Mouse (Mus musculus) cerebellum, adult 11-12 months (tissue): ENCODE data around the gene Grap2.

Experiments
- DNase-seq: peaks from one replicate; pipeline ENCODE4 v3.0.0; 2022

Gene Grap2

GRCm38 (mm10) chr15:80607970-80608369 lies 35.6 kb downstream of the Grap2 start:
- DNase-seq = no peak

GRCm38 (mm10) chr15:80610335-80610734 lies 37.9 kb downstream of the Grap2 start:
- no peak for DNase-seq

GRCm38 (mm10) chr15:80611478-80611877 lies 39.1 kb downstream of the Grap2 start:
- no peak for DNase-seq

GRCm38 (mm10) chr15:80613904-80614303 lies 41.5 kb downstream of the Grap2 start:
- DNase-seq = no peak

GRCm38 (mm10) chr15:80614500-80615289 lies 42.3 kb downstream of the Grap2 start:
- no peak for DNase-seq

GRCm38 (mm10) chr15:80615290-80615570 lies 42.8 kb downstream of the Grap2 start:
- no peak for DNase-seq

GRCm38 (mm10) chr15:80615636-80616383 lies 43.4 kb downstream of the Grap2 start:
- DNase-seq = no peak

GRCm38 (mm10) chr15:80617839-80618238 lies 45.4 kb downstream of the Grap2 start:
- no peak for DNase-seq

- DNase-seq = no peak
Observed at GRCm38 (mm10) chr15:80619166-80619565, 46.8 kb downstream of the Grap2 start.

- no peak for DNase-seq
Observed at GRCm38 (mm10) chr15:80619786-80620185, 47.4 kb downstream of the Grap2 start.

- DNase-seq = peak; percentile 19
Observed at GRCm38 (mm10) chr15:80620371-80620770, 48.0 kb downstream of the Grap2 start.

GRCm38 (mm10) chr15:80623171-80623837 lies 50.9 kb downstream of the Grap2 start:
- peak; percentile 97 for DNase-seq

GRCm38 (mm10) chr15:80626472-80626871 lies 54.1 kb downstream of the Grap2 start:
- DNase-seq = no peak

GRCm38 (mm10) chr15:80630147-80630546 lies 57.8 kb downstream of the Grap2 start:
- no peak for DNase-seq

- no peak for DNase-seq
Observed at GRCm38 (mm10) chr15:80630711-80631110, 58.3 kb downstream of the Grap2 start.

GRCm38 (mm10) chr15:80631311-80631710 lies 58.9 kb downstream of the Grap2 start:
- DNase-seq = no peak

GRCm38 (mm10) chr15:80632280-80632893 lies 60.0 kb downstream of the Grap2 start:
- no peak for DNase-seq

GRCm38 (mm10) chr15:80634391-80635193 lies 62.2 kb downstream of the Grap2 start:
- no peak for DNase-seq

- no peak for DNase-seq
Observed at GRCm38 (mm10) chr15:80636757-80637372, 64.5 kb downstream of the Grap2 start.

GRCm38 (mm10) chr15:80639071-80639702 lies 66.8 kb downstream of the Grap2 start:
- DNase-seq = no peak

- no peak for DNase-seq
Observed at GRCm38 (mm10) chr15:80639874-80640273, 67.5 kb downstream of the Grap2 start.
